Comparison of ENCODE assay signal across 22 mouse cellular contexts in genomic region chr14:54379571-54379970, GRCm38 (mm10). TPM values are rescaled to one million over a fixed set of nuclear protein-coding genes. Genes with fewer than 3 reads are reported as not detected.
DNase-seq lines count a peak whose midpoint lies in the region; ATAC-seq and TF ChIP-seq lines count a peak whose summit lies in the region.
"Had no signal": no experiment of that assay in that cellular context is flagged by ENCODE, and none has a peak within 500 bp of the region (broad histone marks: within the 10 kb centered on the region; RNA-seq: fewer than 3 reads in every experiment).

No protein-coding gene starts in this region.

- H3K36me3 ChIP-seq in kidney, postnatal 0 days (ENCODE audit: insufficient read depth, low read length), result no peaks in the 10 kb centered on the region
- H3K36me3 ChIP-seq in kidney, embryonic 14.5 days (ENCODE audit: control insufficient read depth, insufficient read depth, low read length), result no peaks in the 10 kb centered on the region
- no peaks in the 10 kb centered on the region for H3K36me3 ChIP-seq in stomach, postnatal 0 days (ENCODE audit: control insufficient read depth, insufficient read depth, low read length)
- H3K36me3 ChIP-seq: embryonic facial prominence, embryonic 13.5 days; forebrain, embryonic 12.5 days; heart, embryonic 15.5 days; hindbrain, embryonic 13.5 days had no signal

- H3K4me2 ChIP-seq in kidney, postnatal 0 days (ENCODE audit: low read length), result no peak overlapping the region
- no peak overlapping the region for H3K4me2 ChIP-seq in kidney, embryonic 14.5 days (replicated peaks; ENCODE audit: low read depth, low read length)
- H3K4me2 ChIP-seq in stomach, postnatal 0 days (replicated peaks; ENCODE audit: low read depth), result no peak overlapping the region
- H3K4me2 ChIP-seq: embryonic facial prominence, embryonic 13.5 days; forebrain, embryonic 12.5 days; heart, embryonic 11.5 days; heart, embryonic 15.5 days; hindbrain, embryonic 13.5 days had no signal

- no peak for DNase-seq in kidney, postnatal 0 days (ENCODE audit: low spot score)
- DNase-seq in ES-CJ7 (ENCODE audit: low read depth, low spot score), result peak; percentile 28
- DNase-seq in R1 (ENCODE audit: low read depth, low spot score), result peak; percentile 73
- DNase-seq in stomach, postnatal 0 days (ENCODE audit: low spot score), result no peak
- no peak for DNase-seq in urinary bladder, adult 18-20 months (ENCODE audit: low spot score in 2 of 2)
- DNase-seq: adrenal gland, adult 2 months; adrenal gland, postnatal 25 days; cerebellum, adult 18-20 months; cerebellum, adult 9-11 months; cerebellum, postnatal 36 days; forebrain, postnatal 0 days; gastrocnemius, postnatal 14 days; heart, adult 2 months; heart, postnatal 14 days had no signal

- H3K9ac ChIP-seq in kidney, postnatal 0 days (ENCODE audit: low read depth, low read length), result no peak overlapping the region
- no peak overlapping the region for H3K9ac ChIP-seq in kidney, embryonic 14.5 days (ENCODE audit: low read depth, low read length)
- no peak overlapping the region for H3K9ac ChIP-seq in stomach, postnatal 0 days (ENCODE audit: low read length)
- H3K9ac ChIP-seq: embryonic facial prominence, embryonic 13.5 days; forebrain, embryonic 12.5 days; forebrain, postnatal 0 days; heart, embryonic 15.5 days; hindbrain, embryonic 13.5 days had no signal

- H3K4me3 ChIP-seq in kidney, postnatal 0 days (replicated peaks; ENCODE audit: low read depth, low read length), result no peak overlapping the region
- no peak overlapping the region for H3K4me3 ChIP-seq in kidney, embryonic 14.5 days (ENCODE audit: low read length)
- no peak overlapping the region for H3K4me3 ChIP-seq in stomach, postnatal 0 days (ENCODE audit: low read depth, low read length)
- H3K4me3 ChIP-seq: embryonic facial prominence, embryonic 13.5 days; forebrain, embryonic 12.5 days; heart, adult 2 months; heart, embryonic 15.5 days; hindbrain, embryonic 13.5 days had no signal

- H3K27me3 ChIP-seq in kidney, postnatal 0 days (ENCODE audit: insufficient read depth, low read length), result no peaks in the 10 kb centered on the region
- no peaks in the 10 kb centered on the region for H3K27me3 ChIP-seq in kidney, embryonic 14.5 days (ENCODE audit: control insufficient read depth, insufficient read depth, low read length)
- no peaks in the 10 kb centered on the region for H3K27me3 ChIP-seq in stomach, postnatal 0 days (ENCODE audit: control insufficient read depth, insufficient read depth, low read length)
- H3K27me3 ChIP-seq: CH12.LX; embryonic facial prominence, embryonic 13.5 days; forebrain, embryonic 12.5 days; heart, embryonic 15.5 days; hindbrain, embryonic 13.5 days had no signal

- H3K4me1 ChIP-seq in kidney, postnatal 0 days (replicated peaks; ENCODE audit: insufficient read depth, low read length), result peaks cover 21% of the 10 kb centered on the region
- H3K4me1 ChIP-seq in kidney, embryonic 14.5 days (ENCODE audit: control insufficient read depth, insufficient read depth, low read length), result peaks cover 23% of the 10 kb centered on the region
- no peaks in the 10 kb centered on the region for H3K4me1 ChIP-seq in stomach, postnatal 0 days (replicated peaks; ENCODE audit: control insufficient read depth, insufficient read depth)
- H3K4me1 ChIP-seq: embryonic facial prominence, embryonic 13.5 days; hindbrain, embryonic 13.5 days had no signal

- no peak for ATAC-seq in kidney, postnatal 0 days (replicated peaks; ENCODE audit: low FRiP score, low read depth)
- ATAC-seq in kidney, embryonic 14.5 days (ENCODE audit: low FRiP score, low TSS enrichment), result no peak
- 0 out of 2 replicates have a peak, but pooled peaks have one; percentile 41 for ATAC-seq in stomach, postnatal 0 days (ENCODE audit: low FRiP score, low TSS enrichment)
- ATAC-seq: activated CD4-positive, CD25-positive, alpha-beta regulatory T cell, adult 4 months; forebrain, postnatal 0 days had no signal

- no peak for TF ChIP-seq CTCF in kidney, postnatal 0 days (IDR thresholded peaks at IDR 0.05; ENCODE audit: low read depth)
- no peak for TF ChIP-seq CTCF in stomach, postnatal 0 days (IDR thresholded peaks at IDR 0.05; ENCODE audit: low read depth)

- 0 out of 2 replicates have a peak overlapping the region, but pooled peaks have one; percentile 4 for H3K27ac ChIP-seq in kidney, postnatal 0 days
- no peak overlapping the region for H3K27ac ChIP-seq in kidney, embryonic 14.5 days (ENCODE audit: low read depth, low read length)
- no peak overlapping the region for H3K27ac ChIP-seq in stomach, postnatal 0 days (replicated peaks)
- H3K27ac ChIP-seq: embryonic facial prominence, embryonic 13.5 days; forebrain, embryonic 12.5 days; heart, adult 2 months; heart, embryonic 15.5 days; hindbrain, embryonic 13.5 days had no signal

- no peak for TF ChIP-seq EP300 in stomach, postnatal 0 days (optimal IDR thresholded peaks at IDR 0.05)

- WGBS in kidney, postnatal 0 days, result 44% methylated on average over 13 of the region's 13 CpGs
- WGBS in kidney, embryonic 14.5 days, result 59% methylated on average over 13 of the region's 13 CpGs
- WGBS in stomach, postnatal 0 days, result 35% methylated on average over 13 of the region's 13 CpGs

- H3K9me3 ChIP-seq in kidney, postnatal 0 days (replicated peaks; ENCODE audit: low read length), result no peaks in the 10 kb centered on the region
- H3K9me3 ChIP-seq in kidney, embryonic 14.5 days (ENCODE audit: control insufficient read depth, low read length), result no peaks in the 10 kb centered on the region
- H3K9me3 ChIP-seq in stomach, postnatal 0 days (ENCODE audit: control insufficient read depth, low read length), result no peaks in the 10 kb centered on the region
- H3K9me3 ChIP-seq: embryonic facial prominence, embryonic 13.5 days; forebrain, embryonic 12.5 days; heart, embryonic 15.5 days; hindbrain, embryonic 13.5 days had no signal

RNA-seq across cellular contexts. Expression of gene Oxa1l, which starts 18.9 kb away (rescaled TPM):
- polyA plus RNA-seq in kidney, postnatal 0 days (2015; fragmentation: Nextera tagmentation; extraction: Ambion mirVana), result 57.6 and 66.5 TPM in 2 replicates
- 63.1 and 69.7 TPM in 2 replicates for polyA plus RNA-seq in kidney, embryonic 14.5 days (2014; fragmentation: Nextera tagmentation; extraction: Ambion mirVana)
- 30.5 and 31.7 TPM in 2 replicates for polyA plus RNA-seq in stomach, postnatal 0 days (2015; fragmentation: Nextera tagmentation; extraction: Ambion mirVana)

RNA-seq across cellular contexts. Expression of gene Slc7a7, which starts 38.0 kb away (rescaled TPM):
- 27.8 and 36.4 TPM in 2 replicates for polyA plus RNA-seq in kidney, postnatal 0 days (2015; fragmentation: Nextera tagmentation; extraction: Ambion mirVana)
- 6.9 and 9.6 TPM in 2 replicates for polyA plus RNA-seq in kidney, embryonic 14.5 days (2014; fragmentation: Nextera tagmentation; extraction: Ambion mirVana)
- 9.3 and 9.5 TPM in 2 replicates for polyA plus RNA-seq in stomach, postnatal 0 days (2015; fragmentation: Nextera tagmentation; extraction: Ambion mirVana)

RNA-seq across cellular contexts. Expression of gene Mrpl52, which starts 47.1 kb away (rescaled TPM):
- polyA plus RNA-seq in kidney, postnatal 0 days (2015; fragmentation: Nextera tagmentation; extraction: Ambion mirVana), result 357 and 408 TPM in 2 replicates
- polyA plus RNA-seq in kidney, embryonic 14.5 days (2014; fragmentation: Nextera tagmentation; extraction: Ambion mirVana), result 269 and 360 TPM in 2 replicates
- polyA plus RNA-seq in stomach, postnatal 0 days (2015; fragmentation: Nextera tagmentation; extraction: Ambion mirVana), result 312 and 339 TPM in 2 replicates

RNA-seq across cellular contexts. Expression of gene Mmp14, which starts 51.8 kb away (rescaled TPM):
- polyA plus RNA-seq in kidney, postnatal 0 days (2015; fragmentation: Nextera tagmentation; extraction: Ambion mirVana), result 107 and 114 TPM in 2 replicates
- polyA plus RNA-seq in kidney, embryonic 14.5 days (2014; fragmentation: Nextera tagmentation; extraction: Ambion mirVana), result 101 and 167 TPM in 2 replicates
- 63.9 and 70.4 TPM in 2 replicates for polyA plus RNA-seq in stomach, postnatal 0 days (2015; fragmentation: Nextera tagmentation; extraction: Ambion mirVana)

Comparison
In these comparisons a context has a peak if more than half of its experiments do, and no peak if none do; other contexts are left out.
1. DNase-seq: peak in ES-CJ7 (single experiment) and R1 (single experiment); none in kidney, postnatal 0 days (single experiment), stomach, postnatal 0 days (single experiment) and urinary bladder, adult 18-20 months (0 of 2).